Mouse (Mus musculus): Measurements from ENCODE around the gene Myoc.

The Myoc gene

DNA sequence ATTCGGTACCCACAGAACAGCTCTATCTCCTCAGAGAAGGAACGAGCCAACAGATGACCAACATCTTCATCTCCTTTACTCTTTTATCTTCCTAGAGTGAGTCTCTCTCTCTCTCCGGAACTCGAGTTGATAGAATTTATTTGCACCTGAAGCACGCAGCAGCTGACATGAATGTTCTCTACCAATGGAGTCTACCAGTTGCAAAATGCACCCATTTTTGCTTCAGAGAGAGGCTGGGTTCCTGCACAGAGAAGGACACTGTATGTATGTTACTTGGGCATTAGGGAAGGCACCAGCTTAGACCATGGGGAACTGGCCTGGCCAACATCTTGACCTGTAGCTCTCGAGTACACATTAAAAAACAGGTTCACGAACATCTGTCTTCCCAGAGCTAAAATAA is 19.2 kb downstream of the Myoc start, which contains the start of gene Myocos:
TSS of gene Myocos (minus strand) at position 101 of the 400 bp plus-strand sequence.
- DNase-seq = no peak

DNA sequence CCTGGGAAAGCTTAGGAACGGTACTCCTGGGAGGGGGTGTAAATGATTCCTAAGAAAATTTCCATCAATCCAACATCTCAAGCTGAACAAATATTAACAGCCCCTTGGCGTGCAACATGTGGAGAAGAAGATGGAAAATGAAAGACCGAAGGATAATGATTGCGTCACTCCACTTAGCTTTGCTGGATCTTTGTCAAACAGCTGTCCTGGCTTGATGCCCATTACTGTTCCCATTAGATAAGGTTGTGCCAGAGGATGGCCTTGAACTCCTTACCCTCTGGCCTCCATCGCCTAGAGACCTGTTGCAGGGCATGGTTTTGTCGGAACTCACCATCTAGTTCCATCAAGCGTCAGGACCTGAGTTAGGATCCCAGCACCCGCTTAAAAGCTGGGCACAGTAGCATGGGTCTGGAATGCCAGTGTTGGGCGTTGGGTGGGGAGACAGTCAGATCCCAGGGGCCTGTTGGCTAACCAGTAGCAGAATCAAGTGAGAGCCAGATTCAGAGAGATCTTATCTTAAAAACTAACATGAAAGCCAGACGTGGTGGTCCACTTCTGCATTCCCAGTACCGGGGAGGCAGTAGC is 21.4 kb downstream of the Myoc start:
- peak; percentile 24 for DNase-seq

DNA sequence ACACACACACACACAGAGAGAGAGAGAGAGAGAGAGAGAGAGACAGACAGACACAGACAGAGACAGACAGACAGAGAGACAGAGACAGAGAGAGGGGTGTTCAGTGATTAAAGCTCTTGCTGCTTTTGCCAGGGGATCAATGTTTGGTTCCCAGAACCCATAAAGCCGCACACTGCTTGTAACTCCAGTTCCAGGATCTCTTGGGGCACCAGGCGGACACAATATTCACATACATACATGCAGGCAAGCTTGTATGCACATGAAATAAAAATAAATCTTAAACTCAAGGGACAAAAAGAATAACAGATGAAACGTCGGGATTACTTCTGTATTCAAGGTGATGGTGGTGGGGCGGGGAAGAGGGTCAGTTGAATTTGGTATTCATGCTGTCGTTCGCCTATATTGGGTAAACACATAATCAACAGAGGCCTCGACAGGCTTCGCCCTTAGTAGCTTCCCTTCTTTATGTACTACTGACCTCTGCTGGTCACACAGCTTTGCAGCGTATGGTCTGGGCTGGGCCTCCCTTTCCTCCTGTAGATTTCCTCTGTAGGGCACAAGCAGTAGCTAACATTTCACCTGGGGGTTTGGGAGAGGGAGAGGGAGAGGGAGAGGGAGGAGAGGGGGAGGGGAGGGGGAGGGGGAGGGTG is 26.0 kb downstream of the Myoc start:
- DNase-seq = peak; percentile 89

DNA sequence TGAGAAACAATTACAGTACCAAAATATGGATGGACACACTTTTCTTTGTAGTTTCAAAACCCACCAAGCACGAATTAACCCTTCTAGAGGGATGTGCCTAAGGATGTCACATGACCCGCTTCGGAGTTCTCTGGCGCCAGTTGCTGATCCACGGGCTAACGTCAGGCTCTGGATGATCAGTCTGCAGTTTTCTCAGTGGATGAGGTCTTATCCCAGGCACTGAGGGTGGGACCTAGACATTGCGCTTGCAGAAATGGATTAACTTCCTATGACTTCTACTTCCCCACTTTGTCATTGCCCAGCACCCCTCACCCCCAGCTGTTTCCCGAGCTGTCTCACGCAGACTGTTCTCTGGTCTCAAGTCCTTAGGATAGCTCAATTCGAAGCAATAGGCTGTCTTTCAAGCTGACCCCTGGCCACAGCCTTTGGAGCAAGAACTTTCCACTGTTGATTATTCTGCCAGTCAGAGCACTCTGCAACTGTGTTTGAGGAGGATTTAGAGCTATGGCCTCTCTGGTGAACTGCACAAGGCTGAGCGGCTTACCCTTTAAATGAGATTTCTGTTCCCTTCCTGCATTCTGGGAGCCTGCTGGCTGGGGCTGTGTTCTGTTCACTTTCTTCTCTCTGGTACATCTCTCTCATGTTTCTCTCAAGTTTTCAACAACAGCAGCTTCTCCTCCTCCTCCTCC is 26.7 kb downstream of the Myoc start:
- peak; percentile 13 for DNase-seq

DNA sequence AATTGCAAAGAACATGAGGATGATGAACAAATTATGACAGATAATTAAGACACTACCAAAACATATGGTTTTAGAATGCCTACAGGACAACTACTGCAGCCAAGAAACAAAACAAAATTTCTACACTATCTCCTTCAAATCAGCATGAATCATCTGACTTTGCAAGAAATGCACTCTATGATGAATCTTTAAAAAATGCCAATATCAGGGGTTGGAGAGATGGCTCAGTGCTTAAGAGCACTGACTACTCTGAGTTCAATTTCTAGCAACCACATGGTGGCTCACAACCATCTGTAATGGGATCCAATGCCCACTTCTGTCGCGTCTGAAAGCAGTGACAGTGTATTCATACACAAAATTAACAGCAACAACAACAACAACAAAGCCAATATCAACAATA is 54.8 kb downstream of the Myoc start:
- no peak for DNase-seq

DNA sequence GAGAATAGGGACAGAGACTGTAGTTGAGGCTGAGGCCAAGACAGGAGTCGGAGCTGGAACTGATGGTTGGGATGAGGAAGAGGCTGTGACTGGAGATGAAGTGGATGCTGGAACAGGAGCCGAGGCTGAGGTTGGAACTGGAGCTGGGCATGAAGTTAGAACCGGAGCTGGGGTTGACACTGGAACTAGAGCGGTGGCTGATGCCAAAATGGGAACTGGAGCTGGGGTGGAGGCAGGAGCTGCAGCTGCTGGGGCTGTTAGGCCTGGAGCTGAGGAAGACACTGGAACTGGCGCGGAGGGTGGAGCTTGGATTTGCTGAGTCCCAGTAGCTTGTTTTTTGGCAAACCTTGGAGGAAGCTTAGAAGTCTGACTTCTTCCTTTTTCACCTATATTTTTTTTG is 58.9 kb downstream of the Myoc start:
- DNase-seq = no peak
